Mouse (Mus musculus): Measurements from ENCODE around the gene Slc4a11.

GRCm38 (mm10) chr2:130642684-130643369 is 54.5 kb downstream of the Slc4a11 start, which contains the start of gene Lzts3:
- no peak for TF ChIP-seq CTCF (IDR thresholded peaks at IDR 0.05; ENCODE audit: extremely low read depth, insufficient read depth, insufficient read length, insufficient replicate concordance)
- no peak for TF ChIP-seq POLR2A (IDR thresholded peaks at IDR 0.05; ENCODE audit: low read depth, low read length)
